Mouse (Mus musculus) megakaryocyte, embryonic 14.5 days (primary cell): ENCODE measurements around the gene Dnaic1. TPM values are rescaled to one million over a fixed set of nuclear protein-coding genes. Genes with fewer than 3 reads are reported as not detected.

Experiments
- H3K27me3 ChIP-seq: replicated peaks from 2 replicates; pipeline ENCODE3; 2012; ENCODE audit warnings: inconsistent platforms
- H3K36me3 ChIP-seq: replicated peaks from 2 replicates; pipeline ENCODE3; 2012; ENCODE audit warnings: low read length, inconsistent platforms, mixed read lengths
- H3K4me1 ChIP-seq: 2 replicates; pipeline ENCODE4 v1.6.1; 2012; ENCODE audit warnings: inconsistent platforms
- H3K4me3 ChIP-seq: replicated peaks from 2 replicates; pipeline ENCODE3; 2012; ENCODE audit warnings: moderate library complexity, mild to moderate bottlenecking, inconsistent platforms
- H3K9me3 ChIP-seq: 2 replicates; pipeline ENCODE4 v1.6.1; 2012; ENCODE audit warnings: inconsistent platforms
- FLI1 ChIP-seq: IDR thresholded peaks from 2 replicates; pipeline ENCODE4 v1.6.1; 2012; ENCODE audit warnings: low read length, inconsistent platforms, mixed read lengths
- GATA1 ChIP-seq: IDR thresholded peaks from 3 replicates; pipeline ENCODE4 v1.6.1; 2012; ENCODE audit warnings: mixed read lengths, low read length, inconsistent platforms, borderline replicate concordance
- polyA plus RNA-seq: library from polyadenylated mRNA; stranded (reverse); fragments of >175 nt; gene quantifications from 2 replicates; pipeline ENCODE4 v1.2.3, GENCODE M21; 2012; ENCODE audit warnings: low replicate concordance; ENCODE audit not compliant: insufficient read depth

Dnaic1 gene
- polyA plus RNA-seq, 1 experiment: not detected

DNA sequence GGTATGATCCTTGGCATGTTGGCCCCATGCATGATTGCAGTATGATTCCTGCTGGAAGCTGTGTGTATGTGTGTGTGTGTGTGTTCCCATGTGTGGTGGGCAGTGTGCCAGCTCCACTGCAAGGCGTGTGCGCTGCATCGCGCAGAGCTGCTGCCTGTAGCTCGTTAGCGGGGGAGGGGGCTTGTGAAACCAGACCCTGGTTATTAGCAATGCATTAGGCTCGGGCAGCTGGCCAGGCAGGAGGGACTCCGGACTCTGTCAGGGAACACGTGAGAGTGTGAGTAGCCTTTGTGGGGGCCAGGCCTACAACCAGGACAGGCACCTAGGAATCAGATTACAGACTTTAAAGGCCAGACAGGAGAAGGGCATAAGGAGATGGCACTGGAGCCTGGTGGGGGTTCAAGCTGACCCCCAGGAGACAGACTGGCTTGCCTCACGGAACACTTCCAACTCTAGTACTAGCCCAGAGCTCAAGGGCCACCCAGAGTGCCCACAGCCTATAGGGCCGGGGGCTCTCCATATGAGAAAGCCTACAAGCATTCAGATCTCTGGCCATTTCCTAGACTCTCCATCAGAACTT lies 91.4 kb downstream of the Dnaic1 start:
- Histone ChIP-seq H3K4me3 (no peak overlapping the region), H3K9me3 (no peaks in the 10 kb centered on the region), H3K27me3 (peaks cover 88% of the 10 kb centered on the region), H3K36me3 (no peaks in the 10 kb centered on the region), H3K4me1 (peaks cover 7% of the 10 kb centered on the region; the same call in 1 of the 2 replicates)
- no peak for TF ChIP-seq GATA1

- no peaks in the 10 kb centered on the region for H3K9me3 ChIP-seq
- H3K4me3 ChIP-seq: peak overlapping the region; percentile 8
- peaks cover 81% of the 10 kb centered on the region for H3K27me3 ChIP-seq
- TF ChIP-seq GATA1 (no peak), FLI1 (no peak)
- no peaks in the 10 kb centered on the region for H3K36me3 ChIP-seq
- peaks cover 7% of the 10 kb centered on the region; the same call in 1 of the 2 replicates for H3K4me1 ChIP-seq
Observed at GRCm38 (mm10) chr4:41662723-41663122, 93.1 kb downstream of the Dnaic1 start.

DNA sequence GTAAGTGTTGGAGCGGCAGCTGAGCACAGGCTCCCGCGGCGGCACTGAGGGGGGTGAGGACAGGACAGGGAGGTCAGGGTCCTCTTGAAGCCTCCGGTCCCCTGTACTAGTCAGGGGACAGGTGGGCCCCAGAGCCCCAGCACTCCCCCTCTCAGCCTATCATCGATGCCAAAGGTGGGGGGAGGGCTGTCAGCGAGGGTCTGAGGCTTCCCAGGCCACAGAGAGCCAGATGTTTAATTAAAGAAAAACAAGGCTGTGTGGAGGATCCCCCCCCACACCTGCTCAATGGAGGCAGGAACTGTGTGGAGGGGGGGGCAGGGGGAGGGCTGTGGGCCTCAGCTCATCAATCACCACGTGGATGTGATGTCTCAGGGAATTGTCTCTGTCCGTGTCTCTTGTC lies 94.0 kb downstream of the Dnaic1 start:
- TF ChIP-seq FLI1 (no peak), GATA1 (no peak)
- no peaks in the 10 kb centered on the region for H3K9me3 ChIP-seq
- H3K36me3 ChIP-seq: no peaks in the 10 kb centered on the region
- peaks cover 75% of the 10 kb centered on the region for H3K27me3 ChIP-seq
- H3K4me1 ChIP-seq: peaks cover 7% of the 10 kb centered on the region; the same call in 1 of the 2 replicates
- H3K4me3 ChIP-seq: no peak overlapping the region

DNA sequence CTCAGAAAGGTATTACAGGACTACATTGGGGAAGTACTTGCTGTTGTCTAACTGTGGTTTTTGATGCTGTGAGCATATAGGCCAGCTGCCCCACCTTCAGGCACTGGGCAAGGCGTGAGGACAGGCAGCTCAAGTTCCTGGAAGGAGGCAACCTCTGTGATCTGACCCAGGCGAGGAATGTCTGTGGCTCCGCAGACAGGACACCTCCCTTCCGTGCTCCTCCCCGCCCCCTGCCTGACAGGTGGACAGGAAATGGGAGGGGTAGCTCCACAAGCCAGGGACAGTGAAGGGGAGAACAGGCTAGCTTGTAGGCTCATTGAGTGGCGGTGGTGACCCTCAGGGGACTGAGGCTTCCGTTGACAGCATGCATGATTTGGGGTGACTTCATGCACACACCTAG lies 95.0 kb downstream of the Dnaic1 start:
- no peaks in the 10 kb centered on the region for H3K9me3 ChIP-seq
- peak overlapping the region; percentile 31 for H3K4me3 ChIP-seq
- H3K36me3 ChIP-seq: no peaks in the 10 kb centered on the region
- H3K27me3 ChIP-seq: peaks cover 71% of the 10 kb centered on the region
- TF ChIP-seq FLI1: no peak
- TF ChIP-seq GATA1: no peak
- H3K4me1 ChIP-seq: peaks cover 7% of the 10 kb centered on the region; the same call in 1 of the 2 replicates

- peaks cover 72% of the 10 kb centered on the region for H3K27me3 ChIP-seq
Observed at GRCm38 (mm10) chr4:41665009-41665675, 95.6 kb downstream of the Dnaic1 start.

GRCm38 (mm10) chr4:41666646-41667045 lies 97.1 kb downstream of the Dnaic1 start:
- Histone ChIP-seq H3K36me3 (no peaks in the 10 kb centered on the region), H3K9me3 (no peaks in the 10 kb centered on the region), H3K4me1 (peaks cover 7% of the 10 kb centered on the region; the same call in 1 of the 2 replicates), H3K4me3 (no peak overlapping the region), H3K27me3 (peaks cover 74% of the 10 kb centered on the region)
- TF ChIP-seq GATA1 (no peak), FLI1 (no peak)

More at GRCm38 (mm10) chr4:41665009-41665675, 95.6 kb downstream of the Dnaic1 start:
- Histone ChIP-seq H3K4me1 (peaks cover 7% of the 10 kb centered on the region; the same call in 1 of the 2 replicates), H3K36me3 (no peaks in the 10 kb centered on the region), H3K9me3 (no peaks in the 10 kb centered on the region), H3K4me3 (peak overlapping the region; percentile 31)
- no peak for TF ChIP-seq GATA1
- TF ChIP-seq FLI1: no peak

DNA sequence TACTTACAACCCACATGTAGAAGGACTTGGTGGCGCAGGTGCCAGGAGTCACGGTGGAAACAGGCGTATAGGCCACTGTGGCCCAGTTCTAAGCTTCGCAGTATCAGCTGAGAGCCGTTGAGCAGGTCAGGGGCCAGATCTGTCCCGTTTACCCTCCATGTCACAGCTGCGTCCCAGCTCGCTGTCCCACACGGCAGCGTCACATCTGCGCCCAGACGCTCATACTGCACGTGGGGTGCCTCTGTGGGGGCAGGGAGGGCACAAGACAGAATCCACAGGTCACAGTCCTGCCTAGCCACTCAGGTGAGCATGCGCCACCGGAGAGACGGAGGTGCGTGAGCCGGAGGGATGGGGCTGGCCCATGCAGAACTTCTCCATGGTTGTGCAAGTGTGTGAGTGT lies 101.3 kb downstream of the Dnaic1 start:
- peaks cover 73% of the 10 kb centered on the region for H3K27me3 ChIP-seq
- no peaks in the 10 kb centered on the region for H3K4me1 ChIP-seq
- no peaks in the 10 kb centered on the region for H3K36me3 ChIP-seq
- no peak overlapping the region for H3K4me3 ChIP-seq
- TF ChIP-seq GATA1 (no peak), FLI1 (no peak)
- H3K9me3 ChIP-seq: no peaks in the 10 kb centered on the region

DNA sequence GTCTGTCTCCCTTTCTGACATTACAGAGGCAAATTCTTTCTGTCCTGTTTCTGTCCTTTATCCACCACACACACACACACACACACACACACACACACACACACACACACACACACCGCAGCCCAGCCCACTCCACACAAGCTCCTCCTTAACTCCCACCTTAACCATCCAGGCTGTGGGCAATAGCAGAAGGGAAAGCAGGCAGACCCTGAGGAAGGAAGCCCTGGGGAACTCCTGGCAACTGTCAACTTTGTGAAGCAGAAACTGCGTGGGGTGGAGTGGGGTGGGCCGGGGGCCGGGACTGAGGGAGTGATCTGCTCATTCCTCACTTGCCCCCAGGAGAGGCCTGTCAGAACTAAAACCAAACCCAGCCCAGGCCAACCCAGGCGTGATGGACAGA lies 101.9 kb downstream of the Dnaic1 start:
- Histone ChIP-seq H3K4me3 (no peak overlapping the region), H3K4me1 (no peaks in the 10 kb centered on the region), H3K27me3 (peaks cover 76% of the 10 kb centered on the region), H3K36me3 (no peaks in the 10 kb centered on the region), H3K9me3 (no peaks in the 10 kb centered on the region)
- TF ChIP-seq FLI1 (no peak), GATA1 (no peak)

GRCm38 (mm10) chr4:41671963-41672480 lies 102.4 kb downstream of the Dnaic1 start:
- Histone ChIP-seq H3K4me3 (no peak overlapping the region), H3K36me3 (no peaks in the 10 kb centered on the region), H3K9me3 (no peaks in the 10 kb centered on the region), H3K4me1 (no peaks in the 10 kb centered on the region), H3K27me3 (peaks cover 77% of the 10 kb centered on the region)
- no peak for TF ChIP-seq GATA1
- no peak for TF ChIP-seq FLI1

- Histone ChIP-seq H3K27me3 (peaks cover 80% of the 10 kb centered on the region), H3K4me1 (no peaks in the 10 kb centered on the region), H3K9me3 (no peaks in the 10 kb centered on the region), H3K36me3 (no peaks in the 10 kb centered on the region), H3K4me3 (no peak overlapping the region)
- no peak for TF ChIP-seq FLI1
- no peak for TF ChIP-seq GATA1
Observed at GRCm38 (mm10) chr4:41672522-41672963, 103.0 kb downstream of the Dnaic1 start.
